Mouse (Mus musculus) heart, adult 2 months (tissue): Measurements from ENCODE around the gene Olfr1158. TPM values are rescaled to one million over a fixed set of nuclear protein-coding genes. Genes with fewer than 3 reads are reported as not detected.

Source experiments
- DNase-seq, 2 experiments: peaks; one replicate each; pipeline ENCODE4 v3.0.0; 2021
- H3K27ac ChIP-seq: fragments of 200-600 bp; 2 replicates; pipeline ENCODE4 v1.8.1; 2022
- H3K27me3 ChIP-seq: fragments of 200-500 bp; 2 replicates; pipeline ENCODE4 v1.6.1; 2012; ENCODE audit warnings: mild to moderate bottlenecking, low read length, inconsistent platforms, mixed read lengths; ENCODE audit not compliant: control insufficient read depth, insufficient read depth
- H3K36me3 ChIP-seq: fragments of 200-500 bp; 2 replicates; pipeline ENCODE4 v1.6.1; 2012; ENCODE audit warnings: low read length, inconsistent platforms; ENCODE audit not compliant: control insufficient read depth, insufficient read depth
- H3K4me1 ChIP-seq: fragments of 200-500 bp; 2 replicates; pipeline ENCODE4 v1.6.1; 2011; ENCODE audit warnings: low read length; ENCODE audit not compliant: control insufficient read depth, insufficient read depth
- H3K4me3 ChIP-seq: fragments of 200-600 bp; 2 replicates; pipeline ENCODE4 v1.8.1; 2022
- H3K79me2 ChIP-seq: fragments of 200-500 bp; replicated peaks from 2 replicates; pipeline ENCODE4 v1.6.1; 2012; ENCODE audit warnings: mild to moderate bottlenecking, inconsistent platforms, low read length, moderate library complexity, mixed read lengths; ENCODE audit not compliant: control insufficient read depth, insufficient read depth
- H3K9ac ChIP-seq: fragments of 200-500 bp; 2 replicates; pipeline ENCODE4 v1.6.1; 2012; ENCODE audit warnings: low read depth, mild to moderate bottlenecking, control low read depth, inconsistent platforms, low read length, mixed read lengths
- CTCF ChIP-seq: fragments of 200-600 bp; IDR thresholded peaks from 2 replicates; pipeline ENCODE4 v1.8.1; 2022; ENCODE audit warnings: antibody characterized with exemption, mild to moderate bottlenecking, moderate library complexity
- EP300 ChIP-seq: fragments of 200-500 bp; IDR thresholded peaks from 2 replicates; pipeline ENCODE4 v1.6.1; 2011; ENCODE audit warnings: low read depth, low read length, control low read depth; ENCODE audit not compliant: insufficient read depth
- POLR2A ChIP-seq: fragments of 200-500 bp; IDR thresholded peaks from 2 replicates; pipeline ENCODE4 v1.6.1; 2011; ENCODE audit warnings: mild to moderate bottlenecking, low read depth, low read length, control low read depth; ENCODE audit not compliant: insufficient read depth
- intact Hi-C: fragments of 180-260 bp; cut with DNase I; formaldehyde crosslinking; loops from one replicate; pipeline ENCODE4 v1.15.1; 2025
- polyA plus RNA-seq: library from polyadenylated mRNA; depleted of rRNA; stranded (reverse); fragments of >200 nt; gene quantifications from 2 replicates; pipeline ENCODE4 v1.2.3, GENCODE M21; 2012; rRNA removed
- total RNA-seq, 2 experiments: library from RNA; stranded (reverse); gene quantifications; 2 replicates each; pipeline ENCODE4 v1.2.3; 2021

Olfr1158 gene
- total and polyA plus RNA-seq, 3 experiments = not detected

GRCm38 (mm10) chr2:88037599-88037998, 47.7 kb downstream of the Olfr1158 start, which contains the start of gene Olfr73:
Olfr73 (minus strand) TSS chr2:88037699.
- intact Hi-C loops = no loop called here
- TF ChIP-seq EP300 (no peak), POLR2A (no peak), CTCF (no peak)
- Histone ChIP-seq H3K36me3 (no peaks in the 10 kb centered on the region), H3K4me3 (no peak within 1 kb of the TSS), H3K27me3 (no peaks in the 10 kb centered on the region), H3K4me1 (no peaks in the 10 kb centered on the region), H3K27ac (no peak within 1 kb of the TSS), H3K79me2 (no peaks in the 10 kb centered on the region), H3K9ac (no peak within 1 kb of the TSS)
- no peak for DNase-seq

Other genes with a start within 250 kb of the Olfr1158 start
- gene Olfr1140, start 246.4 kb upstream of the Olfr1158 start, total RNA-seq = not detected
- not detected in 2 replicates for gene Olfr1140, start 246.4 kb upstream of the Olfr1158 start, polyA plus RNA-seq
- gene Olfr1141, start 236.1 kb upstream of the Olfr1158 start, total RNA-seq = not detected
- gene Olfr1141, start 236.1 kb upstream of the Olfr1158 start, polyA plus RNA-seq = not detected in 2 replicates
- gene Olfr152, start 210.6 kb upstream of the Olfr1158 start, total RNA-seq = not detected
- not detected in 2 replicates for gene Olfr152, start 210.6 kb upstream of the Olfr1158 start, polyA plus RNA-seq
- not detected for gene Olfr1143, start 189.5 kb upstream of the Olfr1158 start, total RNA-seq
- gene Olfr1143, start 189.5 kb upstream of the Olfr1158 start, polyA plus RNA-seq = not detected in 2 replicates
- not detected for gene Olfr1145, start 180.3 kb upstream of the Olfr1158 start, total RNA-seq
- not detected in 2 replicates for gene Olfr1145, start 180.3 kb upstream of the Olfr1158 start, polyA plus RNA-seq
- not detected for gene Olfr1148, start 159.6 kb upstream of the Olfr1158 start, total RNA-seq
- gene Olfr1148, start 159.6 kb upstream of the Olfr1158 start, polyA plus RNA-seq = not detected in 2 replicates
- not detected for gene Olfr1150-ps1, start 146.1 kb upstream of the Olfr1158 start, total RNA-seq
- gene Olfr1150-ps1, start 146.1 kb upstream of the Olfr1158 start, polyA plus RNA-seq = not detected in 2 replicates
- not detected for gene Olfr1151, start 134.3 kb upstream of the Olfr1158 start, total RNA-seq
- not detected in 2 replicates for gene Olfr1151, start 134.3 kb upstream of the Olfr1158 start, polyA plus RNA-seq
- gene Olfr1152, start 123.6 kb upstream of the Olfr1158 start, total RNA-seq = not detected
- not detected in 2 replicates for gene Olfr1152, start 123.6 kb upstream of the Olfr1158 start, polyA plus RNA-seq
- gene Olfr1153, start 95.2 kb upstream of the Olfr1158 start, total RNA-seq = not detected
- gene Olfr1153, start 95.2 kb upstream of the Olfr1158 start, polyA plus RNA-seq = not detected in 2 replicates
- gene Olfr1154, start 84.9 kb upstream of the Olfr1158 start, total RNA-seq = not detected
- not detected in 2 replicates for gene Olfr1154, start 84.9 kb upstream of the Olfr1158 start, polyA plus RNA-seq
- not detected for gene Olfr1155, start 45.0 kb upstream of the Olfr1158 start, total RNA-seq
- not detected in 2 replicates for gene Olfr1155, start 45.0 kb upstream of the Olfr1158 start, polyA plus RNA-seq
- not detected for gene Olfr1156, start 37.0 kb upstream of the Olfr1158 start, total RNA-seq
- gene Olfr1156, start 37.0 kb upstream of the Olfr1158 start, polyA plus RNA-seq = not detected in 2 replicates
- not detected for gene Olfr1157, start 21.8 kb upstream of the Olfr1158 start, total RNA-seq
- not detected in 2 replicates for gene Olfr1157, start 21.8 kb upstream of the Olfr1158 start, polyA plus RNA-seq
- not detected for gene Olfr74, start 15.4 kb upstream of the Olfr1158 start, total RNA-seq
- not detected in 2 replicates for gene Olfr74, start 15.4 kb upstream of the Olfr1158 start, polyA plus RNA-seq
- gene Olfr1160, start 18.2 kb downstream of the Olfr1158 start, total RNA-seq = not detected
- not detected in 2 replicates for gene Olfr1160, start 18.2 kb downstream of the Olfr1158 start, polyA plus RNA-seq
- not detected for gene Olfr1161, start 32.7 kb downstream of the Olfr1158 start, total RNA-seq
- not detected in 2 replicates for gene Olfr1161, start 32.7 kb downstream of the Olfr1158 start, polyA plus RNA-seq
- not detected for gene Olfr73, start 47.6 kb downstream of the Olfr1158 start, total RNA-seq
- gene Olfr73, start 47.6 kb downstream of the Olfr1158 start, polyA plus RNA-seq = not detected in 2 replicates
- gene Olfr1162, start 61.0 kb downstream of the Olfr1158 start, total RNA-seq = not detected
- gene Olfr1162, start 61.0 kb downstream of the Olfr1158 start, polyA plus RNA-seq = not detected in 2 replicates
- not detected for gene Olfr1163, start 81.7 kb downstream of the Olfr1158 start, total RNA-seq
- gene Olfr1163, start 81.7 kb downstream of the Olfr1158 start, polyA plus RNA-seq = not detected in 2 replicates
- not detected for gene Olfr1164, start 103.9 kb downstream of the Olfr1158 start, total RNA-seq
- not detected in 2 replicates for gene Olfr1164, start 103.9 kb downstream of the Olfr1158 start, polyA plus RNA-seq
- not detected for gene Olfr1166, start 138.2 kb downstream of the Olfr1158 start, total RNA-seq
- gene Olfr1166, start 138.2 kb downstream of the Olfr1158 start, polyA plus RNA-seq = not detected in 2 replicates
- not detected for gene Olfr1167, start 165.1 kb downstream of the Olfr1158 start, total RNA-seq
- not detected in 2 replicates for gene Olfr1167, start 165.1 kb downstream of the Olfr1158 start, polyA plus RNA-seq
- gene Olfr1168, start 191.8 kb downstream of the Olfr1158 start, total RNA-seq = not detected
- not detected in 2 replicates for gene Olfr1168, start 191.8 kb downstream of the Olfr1158 start, polyA plus RNA-seq
- not detected for gene Olfr1170, start 238.2 kb downstream of the Olfr1158 start, total RNA-seq
- gene Olfr1170, start 238.2 kb downstream of the Olfr1158 start, polyA plus RNA-seq = not detected in 2 replicates